Mouse (Mus musculus) lung, postnatal 0 days (tissue): ENCODE results near the gene Mtfr1l. TPM values are rescaled to one million over a fixed set of nuclear protein-coding genes. Genes with fewer than 3 reads are reported as not detected.
"Not testable (repeated sequence)": the region's sequence is repeated elsewhere in the genome, so short reads cannot be mapped to it uniquely, and the experiment has no call there.

Source experiments
- ATAC-seq: fragments of 200-750 bp; cut with Nextera tagmentation; 2 replicates; pipeline ENCODE4 v1.8.0; 2017; ENCODE audit warnings: moderate library complexity
- DNase-seq: peaks from one replicate; pipeline ENCODE4 v3.0.0-alpha.2; 2016; ENCODE audit warnings: low spot score
- H3K27ac ChIP-seq: fragments of 300-500 bp; sonication (generic); 2 replicates; pipeline ENCODE4 v1.5.1; 2014; ENCODE audit warnings: antibody characterized with exemption, mild to moderate bottlenecking, low read length, mixed read lengths
- H3K27me3 ChIP-seq: fragments of 300-500 bp; sonication (generic); replicated peaks from 2 replicates; pipeline ENCODE4 v1.6.1; 2014; ENCODE audit warnings: low read length, mixed read lengths; ENCODE audit not compliant: insufficient read depth
- H3K36me3 ChIP-seq: fragments of 300-500 bp; sonication (generic); 2 replicates; pipeline ENCODE4 v1.6.1; 2014; ENCODE audit warnings: low read length, mixed read lengths; ENCODE audit not compliant: insufficient read depth
- H3K4me1 ChIP-seq: fragments of 300-500 bp; sonication (generic); 2 replicates; pipeline ENCODE4 v1.6.1; 2014; ENCODE audit warnings: antibody characterized with exemption, low read depth, low read length, mixed read lengths; ENCODE audit not compliant: insufficient read depth
- H3K4me2 ChIP-seq: fragments of 300-500 bp; sonication (generic); replicated peaks from 2 replicates; pipeline ENCODE4 v1.6.1; 2014; ENCODE audit warnings: low read depth, mild to moderate bottlenecking, low read length, moderate library complexity, mixed read lengths
- H3K4me3 ChIP-seq: fragments of 300-500 bp; sonication (generic); 2 replicates; pipeline ENCODE4 v1.5.1; 2014; ENCODE audit warnings: low read depth, low read length
- H3K9ac ChIP-seq: fragments of 300-500 bp; sonication (generic); replicated peaks from 2 replicates; pipeline ENCODE4 v1.6.1; 2014; ENCODE audit warnings: low read depth, mild to moderate bottlenecking
- H3K9me3 ChIP-seq: fragments of 300-500 bp; sonication (generic); 2 replicates; pipeline ENCODE4 v1.6.1; 2016; ENCODE audit warnings: low read length, mixed read lengths
- CTCF ChIP-seq: IDR thresholded peaks from 2 replicates; pipeline ENCODE4 v1.5.1; 2016; ENCODE audit warnings: antibody characterized with exemption, mild to moderate bottlenecking
- EP300 ChIP-seq: IDR thresholded peaks from 2 replicates; pipeline ENCODE4 v1.6.1; 2016; ENCODE audit warnings: antibody characterized with exemption, mild to moderate bottlenecking, control low read depth
- WGBS: fragments of 180-500 bp; shearing (Covaris S2); extraction: QIAGEN DNeasy Blood & Tissue Kit; methylation state at CpG from one replicate; pipeline ENCODE4 v1.1.7; 2014; 5-methylcytosine and 5-hydroxymethylcytosine counted together
- polyA plus RNA-seq: library from polyadenylated mRNA; unstranded; fragments of >200 nt; fragmentation: Nextera tagmentation; extraction: Ambion mirVana; gene quantifications from 2 replicates; pipeline ENCODE4 v1.2.1, GENCODE M21; 2015

The Mtfr1l gene
- polyA plus RNA-seq, 1 experiment from 2014 or later, result 188 TPM

DNA sequence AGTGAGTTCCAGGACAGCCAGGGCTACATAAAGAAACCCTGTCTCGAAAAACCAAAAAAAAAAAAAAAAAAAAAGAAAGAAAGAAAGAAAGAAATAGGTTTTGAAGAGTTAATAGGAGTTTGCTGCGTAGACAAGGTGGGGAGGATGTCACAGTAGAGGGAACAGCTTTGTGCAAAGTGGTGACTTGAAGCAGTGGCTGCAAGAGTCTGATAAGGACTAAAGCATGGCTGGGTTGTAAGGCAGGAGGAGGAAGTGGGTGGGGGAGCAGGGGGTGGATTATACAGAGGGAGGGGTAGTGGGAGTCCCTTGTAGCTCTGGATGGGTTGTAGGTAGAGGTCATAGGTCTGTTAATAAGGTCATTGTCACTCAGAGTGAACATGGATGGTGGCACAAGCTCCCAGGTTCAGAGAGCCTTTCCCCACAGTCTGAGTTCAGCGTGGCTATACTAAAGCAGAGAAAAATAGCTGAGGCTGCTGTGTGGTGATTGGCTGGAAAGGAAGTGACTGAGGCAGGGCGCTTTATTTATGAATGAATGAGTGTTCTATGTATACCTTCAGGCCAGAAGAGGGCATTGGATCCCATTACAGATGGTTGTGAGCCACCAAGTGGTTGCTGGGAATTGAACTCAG lies 29.1 kb downstream of the Mtfr1l start:
- no peak for ATAC-seq

DNA sequence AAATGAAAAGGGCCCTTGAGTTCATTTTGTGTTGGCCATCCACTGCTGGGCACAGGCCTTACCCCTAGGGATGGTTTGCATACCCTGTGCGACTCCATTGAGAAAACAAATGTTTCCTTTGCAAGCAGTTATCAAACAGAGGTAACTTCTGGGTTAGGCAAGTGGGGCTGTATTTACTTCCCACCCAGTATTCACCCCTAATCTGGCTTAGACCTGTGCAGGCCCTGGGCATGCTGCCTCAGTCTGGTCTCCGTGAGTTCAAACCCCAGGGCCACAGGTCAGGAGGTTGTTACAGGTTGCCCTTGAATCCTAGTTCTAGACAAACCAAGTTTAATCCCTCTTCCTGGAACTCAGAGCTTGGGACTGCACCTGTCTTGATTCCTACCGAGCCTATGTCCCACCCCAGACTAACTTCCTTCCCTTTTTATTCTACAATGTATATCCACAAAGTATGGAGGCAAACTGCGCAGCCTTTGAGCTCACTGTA lies 29.8 kb downstream of the Mtfr1l start:
- TF ChIP-seq CTCF, result no peak
- TF ChIP-seq EP300, result no peak
- Histone ChIP-seq H3K36me3 (0 out of 2 replicates have a peak, but pooled peaks cover 4% of the 10 kb centered on the region), H3K27me3 (no peaks in the 10 kb centered on the region), H3K9me3 (no peaks in the 10 kb centered on the region), H3K4me2 (no peak overlapping the region), H3K4me3 (no peak overlapping the region), H3K9ac (no peak overlapping the region), H3K27ac (no peak overlapping the region), H3K4me1 (no peaks in the 10 kb centered on the region)
- ATAC-seq, result no peak
- no peak for DNase-seq
- WGBS, result 82% methylated on average over 4 of the region's 4 CpGs

More for the DNA sequence above, 29.1 kb downstream of the Mtfr1l start:
- 0 out of 2 replicates have a peak, but pooled peaks cover 4% of the 10 kb centered on the region for H3K36me3 ChIP-seq
- H3K9me3 ChIP-seq, result no peaks in the 10 kb centered on the region
- WGBS, result 78% methylated on average over 3 of the region's 4 CpGs
- DNase-seq, result no peak
- TF ChIP-seq CTCF, result no peak
- no peak for TF ChIP-seq EP300
- H3K27me3 ChIP-seq, result no peaks in the 10 kb centered on the region
- H3K4me2 ChIP-seq, result no peak overlapping the region
- no peak overlapping the region for H3K27ac ChIP-seq
- H3K4me3 ChIP-seq, result no peak overlapping the region
- no peak overlapping the region for H3K9ac ChIP-seq
- H3K4me1 ChIP-seq, result peaks cover 3% of the 10 kb centered on the region

DNA sequence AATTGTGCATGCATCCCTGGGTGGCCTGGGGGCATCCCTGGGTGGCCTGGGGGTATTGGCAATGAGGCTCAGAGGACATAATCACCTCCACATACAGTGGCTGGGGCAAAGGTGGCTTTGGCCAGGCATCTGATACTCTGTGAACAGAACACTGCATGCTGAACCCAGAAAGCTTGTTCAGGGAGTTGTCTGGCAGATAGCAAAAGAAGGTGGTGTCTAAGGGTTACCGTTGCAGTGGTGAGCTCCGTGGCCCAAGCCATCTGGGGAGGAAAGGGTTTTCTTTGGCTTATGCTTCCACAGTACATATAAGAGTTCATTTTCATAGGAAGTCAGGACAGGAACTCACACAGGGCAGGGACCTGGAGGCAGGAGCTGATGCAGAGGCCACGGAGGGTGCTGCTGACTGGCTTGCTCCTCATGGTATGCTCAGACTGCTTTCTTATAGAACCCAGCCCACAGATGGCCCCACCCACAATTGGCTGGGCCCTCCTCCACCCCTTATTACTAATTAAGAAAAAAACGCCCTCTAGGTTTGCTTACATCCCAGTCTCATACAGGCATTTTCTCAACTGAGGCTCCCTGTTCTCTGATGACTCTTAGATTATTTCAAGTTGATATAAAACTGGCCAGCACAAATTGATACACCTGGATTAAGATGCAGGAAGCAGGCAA lies 31.4 kb downstream of the Mtfr1l start:
- DNase-seq, result no peak
- 61% methylated on average over 4 of the region's 4 CpGs for WGBS
- no peak overlapping the region for H3K9ac ChIP-seq
- H3K9me3 ChIP-seq, result no peaks in the 10 kb centered on the region
- H3K27ac ChIP-seq, result no peak overlapping the region
- H3K4me1 ChIP-seq, result no peaks in the 10 kb centered on the region
- H3K27me3 ChIP-seq, result no peaks in the 10 kb centered on the region
- no peak overlapping the region for H3K4me2 ChIP-seq
- no peak for TF ChIP-seq EP300
- no peak for ATAC-seq
- 0 out of 2 replicates have a peak, but pooled peaks cover 4% of the 10 kb centered on the region for H3K36me3 ChIP-seq
- H3K4me3 ChIP-seq, result no peak overlapping the region

DNA sequence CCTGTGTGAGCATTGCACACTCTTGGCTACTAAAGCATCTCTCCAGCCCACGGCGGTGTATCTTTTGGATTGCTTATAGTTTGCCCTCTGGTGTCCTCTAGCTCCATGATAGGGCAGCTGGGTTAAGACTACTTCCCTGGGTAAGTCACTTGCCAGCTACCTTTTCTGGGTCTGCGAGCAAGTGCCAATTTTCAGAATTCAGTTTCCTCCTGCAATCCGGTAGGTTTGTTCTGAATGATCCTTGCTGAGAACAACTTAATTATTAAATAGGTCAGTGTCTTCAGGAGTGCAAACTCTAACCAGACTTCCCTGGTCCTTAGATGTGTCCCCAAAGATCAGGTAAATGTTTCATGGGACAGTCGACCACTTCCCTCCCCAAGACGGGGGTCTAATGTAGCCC lies 34.1 kb downstream of the Mtfr1l start:
- Histone ChIP-seq H3K9me3 (no peaks in the 10 kb centered on the region), H3K4me1 (peaks cover 3% of the 10 kb centered on the region; the same call in 1 of the 2 replicates)
- ATAC-seq, result no peak

DNA sequence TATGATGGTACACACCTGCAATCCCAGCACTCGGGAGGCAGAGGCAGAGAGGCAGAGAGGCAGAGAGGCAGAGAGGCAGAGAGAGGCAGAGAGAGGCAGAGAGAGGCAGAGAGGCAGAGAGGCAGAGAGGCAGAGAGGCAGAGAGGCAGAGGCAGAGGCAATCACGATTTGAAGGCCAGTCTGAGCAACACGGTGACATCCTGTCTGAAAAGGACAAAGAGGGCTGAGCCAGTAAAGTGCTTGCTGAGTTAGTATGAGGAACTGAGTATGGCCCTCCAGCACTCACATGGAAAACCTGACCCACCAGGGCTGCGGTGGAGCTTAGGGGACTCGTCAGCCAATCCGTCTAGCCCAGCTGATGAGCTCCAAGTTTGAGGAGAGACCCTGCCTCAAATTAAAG lies 36.2 kb downstream of the Mtfr1l start:
- not testable (repeated sequence) for DNase-seq, H3K4me3 ChIP-seq, H3K4me2 ChIP-seq, H3K27me3 ChIP-seq, H3K9ac ChIP-seq, H3K27ac ChIP-seq, H3K36me3 ChIP-seq, ATAC-seq, H3K9me3 ChIP-seq
- H3K4me1 ChIP-seq, result peaks cover 17% of the 10 kb centered on the region; the same call in 1 of the 2 replicates
- 72% methylated on average over 6 of the region's 6 CpGs for WGBS

More for the DNA sequence above, 34.1 kb downstream of the Mtfr1l start:
- no peak overlapping the region for H3K4me3 ChIP-seq
- no peaks in the 10 kb centered on the region for H3K36me3 ChIP-seq
- 89% methylated on average over 6 of the region's 6 CpGs for WGBS
- no peak overlapping the region for H3K9ac ChIP-seq
- no peak for DNase-seq
- no peak overlapping the region for H3K4me2 ChIP-seq
- TF ChIP-seq CTCF (no peak), EP300 (no peak)
- H3K27me3 ChIP-seq, result no peaks in the 10 kb centered on the region
- no peak overlapping the region for H3K27ac ChIP-seq

DNA sequence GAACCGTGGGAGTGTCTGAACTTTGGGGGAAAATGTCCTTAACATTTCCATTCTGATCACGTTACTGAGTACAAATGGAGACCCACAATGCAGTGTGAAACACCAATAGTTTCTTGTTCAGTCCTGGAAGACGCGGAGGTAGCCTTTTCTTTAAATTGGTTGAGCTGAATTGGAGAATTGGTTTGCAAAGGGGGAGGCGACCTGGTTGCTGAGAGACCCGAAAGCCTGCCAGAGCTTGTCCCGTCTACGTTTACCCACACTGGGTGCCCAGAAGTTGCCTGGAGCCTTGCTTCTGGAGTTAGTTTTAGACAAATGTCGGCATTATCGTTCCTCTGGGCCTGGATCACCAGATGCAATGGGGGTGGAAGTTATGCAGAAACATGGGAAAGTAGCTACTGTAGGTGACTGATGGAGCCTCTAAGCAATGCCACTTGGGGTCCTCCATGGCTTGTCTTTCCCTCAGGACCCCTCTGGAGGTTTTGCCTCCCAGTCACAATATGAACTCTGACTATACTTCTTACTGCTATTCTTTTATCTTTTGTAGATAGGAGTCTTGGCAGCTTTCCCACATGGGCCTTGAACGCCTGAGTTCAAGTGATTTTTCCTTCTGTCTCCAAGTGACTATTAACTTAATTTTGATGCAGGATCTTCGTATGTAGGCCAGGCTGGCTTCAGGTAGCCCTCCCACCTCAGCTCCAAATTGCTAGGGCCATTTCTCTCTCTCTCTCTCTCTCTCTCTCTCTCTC lies 37.0 kb downstream of the Mtfr1l start:
- H3K36me3 ChIP-seq, result no peaks in the 10 kb centered on the region
- DNase-seq (no peak), ATAC-seq (no peak)
- H3K27me3 ChIP-seq, result no peaks in the 10 kb centered on the region
- WGBS, result 62% methylated on average over 12 of the region's 12 CpGs
- H3K27ac ChIP-seq, result 0 out of 2 replicates have a peak overlapping the region, but pooled peaks have one; percentile 85
- TF ChIP-seq EP300 (no peak), CTCF (no peak)
- peaks cover 17% of the 10 kb centered on the region; the same call in 1 of the 2 replicates for H3K4me1 ChIP-seq
- no peaks in the 10 kb centered on the region for H3K9me3 ChIP-seq
- H3K4me2 ChIP-seq, result peak overlapping the region; percentile 94
- no peak overlapping the region for H3K9ac ChIP-seq
- H3K4me3 ChIP-seq, result no peak overlapping the region
